Mouse (Mus musculus) E14TG2a.4 (cell line): ENCODE results near the gene Rimbp3.

Source experiments
- CTCF ChIP-seq: conservative IDR thresholded peaks from 2 replicates; pipeline ENCODE4 v1.5.1; 2014; ENCODE audit warnings: low read length
- NANOG ChIP-seq: IDR thresholded peaks from 2 replicates; pipeline ENCODE4 v1.6.1; 2014; ENCODE audit warnings: borderline replicate concordance, low read length, mixed read lengths
- POU5F1 ChIP-seq: IDR thresholded peaks from 2 replicates; pipeline ENCODE4 v1.6.1; 2014; ENCODE audit warnings: low read length, borderline replicate concordance

- no peak for TF ChIP-seq CTCF
- no peak for TF ChIP-seq NANOG
- TF ChIP-seq POU5F1 = no peak
These were observed 28.7 kb upstream of the Rimbp3 start for GRCm38 (mm10) chr16:17179706-17180105.
